Mouse (Mus musculus) telencephalon, adult 2 months (tissue): ENCODE measurements around the gene Peli2.

ENCODE experiments used
- DNase-seq: peaks from one replicate; pipeline ENCODE4 v3.0.0-alpha.2; 2011; ENCODE audit warnings: low read depth, low spot score

Peli2 gene

DNA sequence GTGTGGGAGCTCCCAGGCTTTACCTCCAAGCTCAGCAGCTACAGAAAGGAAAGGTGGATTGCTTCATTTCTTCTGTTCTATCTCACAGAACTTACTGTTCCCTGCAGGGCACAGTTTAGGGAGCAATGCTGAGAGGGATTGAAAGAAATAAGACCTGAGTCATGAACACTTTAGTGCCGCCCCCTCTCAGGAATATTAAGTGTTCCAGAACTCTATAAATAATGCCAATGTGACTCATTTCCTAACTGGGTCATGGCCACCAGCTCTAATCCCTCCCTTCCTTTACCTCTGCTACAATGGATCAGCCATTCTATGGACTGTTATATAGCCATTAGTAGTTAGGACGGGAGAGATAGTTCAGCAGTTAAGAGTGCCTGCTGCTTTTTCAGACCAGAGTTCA is 168.0 kb downstream of the Peli2 start:
- DNase-seq: no peak

DNA sequence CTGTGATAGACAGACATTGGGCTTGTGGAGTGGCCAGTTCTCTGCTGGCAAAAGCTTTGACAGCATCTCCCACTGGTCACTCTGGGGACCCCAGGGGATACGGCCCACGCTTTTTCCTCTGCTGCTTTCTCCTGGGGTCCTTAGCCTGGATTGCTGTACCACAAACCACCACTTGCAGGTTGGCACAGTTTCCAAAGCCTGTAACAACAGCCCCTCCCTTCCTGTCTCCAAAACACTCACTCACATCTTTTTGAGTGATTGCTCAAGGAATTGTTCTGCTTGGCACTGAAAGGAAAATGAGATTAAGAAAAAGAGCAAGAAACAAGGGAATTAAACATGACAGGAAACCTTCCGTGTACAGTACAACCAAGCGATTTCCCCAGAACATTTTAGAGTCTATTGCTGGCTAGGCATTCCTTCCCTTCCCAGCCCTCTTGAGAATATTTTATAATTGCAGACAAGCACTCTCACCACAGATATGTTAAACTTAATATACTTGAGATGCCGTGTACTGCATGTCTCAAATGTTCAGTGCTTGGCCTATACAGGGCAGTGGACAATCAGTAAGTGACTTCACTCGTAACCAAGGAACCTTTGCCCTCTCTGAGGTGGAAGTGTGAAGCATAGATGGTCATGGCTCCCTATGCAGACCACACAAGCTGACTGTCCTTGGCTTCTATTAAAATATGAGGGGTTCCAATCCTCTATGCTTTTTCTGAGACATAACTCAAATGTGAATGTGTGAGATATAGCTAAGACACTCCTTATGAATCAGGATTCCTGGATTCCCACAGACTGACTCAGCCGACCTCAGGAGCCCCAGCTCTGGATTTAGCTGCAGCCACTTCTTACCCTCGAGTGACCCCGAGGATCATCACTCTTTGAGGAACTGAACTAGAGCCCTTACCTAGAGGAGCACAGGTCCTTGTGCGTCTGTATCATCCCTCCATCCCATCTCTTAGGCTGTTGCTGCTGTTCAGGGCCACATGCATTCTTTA is 169.3 kb downstream of the Peli2 start:
- DNase-seq: no peak

GRCm38 (mm10) chr14:48293498-48293897 is 172.9 kb downstream of the Peli2 start:
- DNase-seq: no peak

DNA sequence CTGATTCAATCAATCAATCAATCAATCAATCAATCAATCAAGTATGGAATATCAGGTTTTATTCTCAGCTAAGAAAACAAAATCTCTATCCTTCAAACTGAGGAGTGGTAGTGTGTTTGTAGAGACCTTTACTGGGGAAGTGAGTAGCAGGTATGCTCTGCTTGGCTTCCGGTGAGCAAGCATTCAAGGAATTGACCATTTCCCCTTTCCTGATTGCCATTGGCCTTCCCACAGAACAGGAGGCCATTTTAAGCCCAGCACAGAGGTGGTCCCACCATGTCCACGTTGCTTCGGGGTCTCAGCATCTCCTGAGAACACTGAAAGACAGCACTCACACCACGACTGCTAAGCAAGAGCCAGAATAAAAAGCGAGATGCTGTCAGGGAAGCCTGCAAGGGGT is 174.8 kb downstream of the Peli2 start:
- DNase-seq: no peak

DNA sequence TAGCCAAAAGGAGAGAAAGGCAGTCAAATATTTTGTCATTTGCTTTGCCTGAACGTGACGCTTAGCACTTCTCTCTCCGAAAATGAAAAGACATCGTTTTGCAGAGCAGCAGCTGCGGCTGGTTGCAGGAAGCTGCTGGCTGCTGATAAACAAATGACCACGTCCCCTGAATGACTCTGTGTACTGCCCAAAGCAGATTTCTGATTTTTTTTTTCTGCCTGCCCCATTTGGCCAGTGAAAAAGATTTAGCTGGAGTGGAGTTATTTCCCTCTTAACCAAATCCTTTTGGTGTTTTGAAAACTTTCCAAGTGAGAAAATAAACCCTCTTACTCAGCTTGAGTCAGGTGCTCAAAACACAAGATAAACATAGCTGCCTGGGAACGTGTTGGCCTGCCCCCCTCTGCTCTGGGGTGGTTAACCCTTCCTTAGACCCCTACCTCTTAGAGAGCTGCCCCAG is 175.2 kb downstream of the Peli2 start:
- DNase-seq: peak; percentile 46

DNA sequence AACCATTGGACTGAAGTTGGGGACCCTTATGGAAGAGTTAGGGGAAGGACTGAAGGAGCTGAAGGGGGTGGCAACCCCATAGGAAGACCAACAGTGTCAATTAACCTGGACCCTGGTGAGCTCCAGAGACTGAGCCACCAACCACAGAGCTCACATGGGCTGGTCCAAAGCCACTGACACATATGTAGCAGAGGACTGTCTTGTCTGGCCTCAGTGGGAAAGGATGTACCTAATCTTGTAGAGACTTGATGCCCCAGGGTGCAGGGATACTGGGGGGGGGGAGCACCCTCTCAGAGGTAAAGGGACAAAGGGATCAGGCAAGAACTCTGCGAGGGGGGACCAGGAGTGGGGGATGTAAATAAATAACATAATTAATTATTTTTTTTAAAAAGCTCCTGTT is 176.2 kb downstream of the Peli2 start:
- DNase-seq: no peak

DNA sequence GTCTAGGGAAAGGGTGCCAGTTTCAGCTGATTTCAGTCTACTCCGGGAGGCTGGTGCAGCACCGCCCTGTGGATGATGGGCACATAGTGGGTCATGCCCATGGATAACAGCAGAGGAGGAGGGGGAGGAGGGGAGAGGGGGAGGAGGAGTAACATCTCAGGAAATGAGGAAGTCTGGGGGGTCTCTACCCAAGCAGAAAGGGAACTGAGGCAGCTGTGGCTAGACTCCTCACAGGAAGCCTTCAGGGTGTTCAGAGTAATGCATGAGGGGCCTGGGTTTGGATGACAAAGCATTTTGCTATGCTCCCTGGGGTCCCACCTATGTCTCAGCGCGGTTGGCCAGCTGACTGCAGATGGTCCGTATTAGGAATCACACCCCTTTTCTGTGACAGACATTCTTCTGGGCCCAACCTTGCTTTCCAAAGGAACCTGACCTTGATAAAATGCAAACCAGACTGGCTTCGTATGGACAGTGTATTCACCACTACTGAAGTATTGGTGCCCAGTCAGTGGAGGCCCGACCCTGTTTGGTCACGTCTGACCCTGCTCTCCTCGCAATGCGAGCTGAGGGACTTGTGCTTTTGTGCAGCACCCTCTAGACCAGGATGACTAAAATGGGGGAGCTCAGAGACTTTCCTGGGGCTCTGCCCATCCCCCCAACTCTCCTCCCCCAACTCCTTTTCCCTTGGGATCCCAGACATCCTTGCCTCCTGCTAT is 182.0 kb downstream of the Peli2 start:
- DNase-seq: no peak

GRCm38 (mm10) chr14:48303235-48303634 is 182.6 kb downstream of the Peli2 start:
- peak; percentile 65 for DNase-seq

DNA sequence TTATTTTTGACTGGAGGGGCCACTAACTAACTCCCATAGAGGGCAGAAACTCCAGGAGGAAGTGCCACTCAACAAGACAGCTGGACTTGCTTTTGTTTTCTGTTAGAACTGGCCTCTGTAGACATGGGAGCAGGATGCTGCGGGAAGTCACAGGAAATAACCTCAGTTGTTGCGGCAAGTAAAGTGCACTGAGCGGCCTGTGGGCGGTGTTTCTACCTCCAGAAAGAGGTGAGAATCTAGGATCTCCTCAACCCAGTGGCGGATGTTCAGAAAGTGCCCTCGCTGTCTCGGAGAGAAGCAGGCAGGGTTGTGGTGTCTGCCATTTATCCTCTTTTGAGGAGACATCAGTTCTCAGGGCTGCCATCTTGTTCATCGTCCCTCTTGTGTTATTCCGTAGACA is 183.2 kb downstream of the Peli2 start:
- DNase-seq: no peak

GRCm38 (mm10) chr14:48313234-48313633 is 192.6 kb downstream of the Peli2 start:
- peak; percentile 21 for DNase-seq

DNA sequence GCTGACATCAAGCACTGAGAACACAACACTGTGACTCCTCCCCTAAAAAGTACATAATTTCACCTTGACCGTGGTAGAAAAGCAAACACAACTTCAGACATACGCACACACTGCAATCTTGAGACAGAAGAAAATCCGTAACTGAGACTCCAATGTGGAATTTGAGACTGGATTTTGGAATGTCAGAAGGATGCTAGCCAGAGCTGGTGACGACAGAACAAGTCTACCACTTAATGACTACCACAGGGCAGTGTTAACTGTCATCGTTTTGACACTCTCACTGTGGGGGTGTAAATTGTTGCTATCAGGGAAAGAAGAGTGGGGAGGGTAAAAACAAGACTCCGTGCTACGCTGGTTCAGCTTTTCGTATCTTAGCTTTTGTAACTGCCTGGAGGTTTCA is 195.8 kb downstream of the Peli2 start:
- no peak for DNase-seq

- DNase-seq: no peak
Observed at GRCm38 (mm10) chr14:48323771-48324459, 203.3 kb downstream of the Peli2 start.

- DNase-seq: no peak
Observed at GRCm38 (mm10) chr14:48324460-48324850, 203.8 kb downstream of the Peli2 start.

GRCm38 (mm10) chr14:48327746-48328145 is 207.1 kb downstream of the Peli2 start:
- DNase-seq: no peak

DNA sequence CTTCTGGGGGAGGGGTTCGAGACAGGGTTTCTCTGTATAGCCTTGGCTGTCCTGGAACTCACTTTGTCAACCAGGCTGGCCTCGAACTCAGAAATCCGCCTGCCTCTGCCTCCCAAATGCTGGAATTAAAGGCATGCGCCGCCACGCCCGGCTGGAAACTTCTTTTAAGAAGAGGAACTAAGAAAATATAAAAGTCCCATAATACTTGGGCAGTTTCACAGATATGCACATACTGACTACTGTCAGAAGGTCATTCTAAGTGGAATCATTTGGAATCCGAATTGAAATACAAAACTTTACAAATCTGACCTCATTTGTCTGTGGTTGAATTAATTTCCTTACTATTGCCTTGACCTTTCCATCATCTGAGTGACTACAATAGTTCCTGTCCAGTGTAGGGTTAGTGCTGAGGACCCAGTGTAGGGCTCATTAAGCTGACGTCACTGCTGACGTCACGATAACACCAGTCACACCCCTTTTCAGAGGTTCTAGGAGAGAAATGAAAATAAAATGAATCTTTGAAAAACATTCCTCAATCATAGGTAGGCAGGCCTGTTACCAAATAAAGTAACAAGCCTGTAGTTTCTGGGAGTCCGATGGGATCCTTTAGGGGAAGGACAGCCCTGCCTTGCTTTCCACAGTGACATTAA is 209.2 kb downstream of the Peli2 start:
- no peak for DNase-seq
